Mouse (Mus musculus): ENCODE measurements around the gene Cyp2d22.

GRCm38 (mm10) chr15:82353078-82353744 is 26.8 kb downstream of the Cyp2d22 start:
- TF ChIP-seq CTCF (IDR thresholded peaks at IDR 0.05; ENCODE audit: borderline replicate concordance, insufficient read depth, low read length) (no peak), POLR2A (IDR thresholded peaks at IDR 0.05; ENCODE audit: low read depth, low read length) (peak; percentile 21; the same call in 1 of the 2 replicates)
